Mouse (Mus musculus) limb, embryonic 10.5 days (tissue): ENCODE results near the gene Olfr1336. TPM values are rescaled to one million over a fixed set of nuclear protein-coding genes. Genes with fewer than 3 reads are reported as not detected.

Source experiments
- DNase-seq: peaks from one replicate; pipeline ENCODE4 v3.0.0-alpha.2; 2017; ENCODE audit warnings: low spot score
- H3K27ac ChIP-seq: fragments of 300-500 bp; sonication (generic); 2 replicates; pipeline ENCODE4 v1.5.1; 2016; ENCODE audit warnings: mild to moderate bottlenecking
- H3K27me3 ChIP-seq: fragments of 300-500 bp; sonication (generic); 2 replicates; pipeline ENCODE4 v1.6.1; 2016; ENCODE audit warnings: low read depth, mild to moderate bottlenecking; ENCODE audit not compliant: poor library complexity, severe bottlenecking
- H3K36me3 ChIP-seq: fragments of 300-500 bp; sonication (generic); 2 replicates; pipeline ENCODE4 v1.6.1; 2016; ENCODE audit warnings: mild to moderate bottlenecking, moderate library complexity
- H3K4me1 ChIP-seq: fragments of 300-500 bp; sonication (generic); 2 replicates; pipeline ENCODE4 v1.6.1; 2016
- H3K4me3 ChIP-seq: fragments of 300-500 bp; sonication (generic); 2 replicates; pipeline ENCODE4 v1.5.1; 2016; ENCODE audit warnings: mild to moderate bottlenecking, moderate library complexity
- H3K9me3 ChIP-seq: fragments of 300-500 bp; sonication (generic); replicated peaks from 2 replicates; pipeline ENCODE4 v1.6.1; 2016; ENCODE audit warnings: mild to moderate bottlenecking
- WGBS: fragments of 180-500 bp; shearing (Covaris S2); methylation state at CpG from one replicate; pipeline ENCODE4 v1.1.7; 2016; 5-methylcytosine and 5-hydroxymethylcytosine counted together
- polyA plus RNA-seq: library from polyadenylated mRNA; unstranded; fragments of >200 nt; fragmentation: Nextera tagmentation; extraction: Ambion mirVana; gene quantifications from 2 replicates; pipeline ENCODE4 v1.2.1, GENCODE M21; 2016

Olfr1336 gene
- polyA plus RNA-seq, 1 experiment from 2014 or later = not detected

- Histone ChIP-seq H3K4me1 (no peaks in the 10 kb centered on the region), H3K27ac (no peak within 1 kb of the TSS), H3K9me3 (no peaks in the 10 kb centered on the region), H3K36me3 (no peaks in the 10 kb centered on the region), H3K4me3 (no peak within 1 kb of the TSS), H3K27me3 (no peaks in the 10 kb centered on the region)
- no peak for DNase-seq
- WGBS = 51% methylated on average over 2 of the region's 2 CpGs
Observed at GRCm38 (mm10) chr7:6486841-6487240, 30.9 kb downstream of the Olfr1336 start, which contains the start of gene Olfr5. TSS of gene Olfr5 (minus strand) at chr7:6486941.

GRCm38 (mm10) chr7:6499655-6500054, 43.7 kb downstream of the Olfr1336 start, which contains the start of gene Olfr1347:
TSS of gene Olfr1347 (minus strand) at chr7:6499755.
- WGBS = 63% methylated on average over 1 of the region's 1 CpGs
- Histone ChIP-seq H3K27ac (no peak within 1 kb of the TSS), H3K4me3 (no peak within 1 kb of the TSS), H3K27me3 (no peaks in the 10 kb centered on the region), H3K9me3 (peaks cover 2% of the 10 kb centered on the region; the same call in 1 of the 2 replicates), H3K4me1 (no peaks in the 10 kb centered on the region), H3K36me3 (no peaks in the 10 kb centered on the region)
- no peak for DNase-seq

GRCm38 (mm10) chr7:6508648-6509047, 52.7 kb downstream of the Olfr1336 start, which contains the start of gene Olfr1348:
TSS of gene Olfr1348 (minus strand) at chr7:6508748.
- no peak for DNase-seq
- Histone ChIP-seq H3K27ac (no peak within 1 kb of the TSS), H3K4me3 (no peak within 1 kb of the TSS), H3K9me3 (no peaks in the 10 kb centered on the region), H3K4me1 (no peaks in the 10 kb centered on the region), H3K27me3 (no peaks in the 10 kb centered on the region), H3K36me3 (no peaks in the 10 kb centered on the region)
- 88% methylated on average over 1 of the region's 1 CpGs for WGBS

Other genes starting within 250 kb of the Olfr1336 start
- not detected in 2 replicates for gene Zscan5b, start 233.9 kb upstream of the Olfr1336 start, polyA plus RNA-seq
- not detected in 2 replicates for gene Epp13, start 203.5 kb upstream of the Olfr1336 start, polyA plus RNA-seq
- gene Zfp667, start 169.6 kb upstream of the Olfr1336 start, polyA plus RNA-seq = 5.2 and 6.4 TPM in 2 replicates
- 5.2 and 6.7 TPM in 2 replicates for gene Zfp583, start 124.9 kb upstream of the Olfr1336 start, polyA plus RNA-seq
- 2.6 and 2.8 TPM in 2 replicates for gene Gm3854, start 112.4 kb upstream of the Olfr1336 start, polyA plus RNA-seq
- gene Zfp78, start 92.9 kb upstream of the Olfr1336 start, polyA plus RNA-seq = 1.3 and 1.4 TPM in 2 replicates
- gene Zfp28, start 72.9 kb upstream of the Olfr1336 start, polyA plus RNA-seq = 9.2 and 13.9 TPM in 2 replicates
- gene Smim17, start 57.5 kb upstream of the Olfr1336 start, polyA plus RNA-seq = 0.09 and 0.34 TPM in 2 replicates
- gene Gm20715, start 45.9 kb upstream of the Olfr1336 start, polyA plus RNA-seq = 0.03 TPM in 1 of 2 replicates, not detected in the other
- gene Olfr1344, start 17.5 kb upstream of the Olfr1336 start, polyA plus RNA-seq = not detected in 2 replicates
- gene Olfr1346, start 10.9 kb downstream of the Olfr1336 start, polyA plus RNA-seq = not detected in 2 replicates
- gene Olfr5, start 30.8 kb downstream of the Olfr1336 start, polyA plus RNA-seq = not detected in 2 replicates
- not detected in 2 replicates for gene Olfr1347, start 43.6 kb downstream of the Olfr1336 start, polyA plus RNA-seq
- gene Olfr1348, start 52.6 kb downstream of the Olfr1336 start, polyA plus RNA-seq = not detected in 2 replicates
- gene Olfr1349, start 66.8 kb downstream of the Olfr1336 start, polyA plus RNA-seq = not detected in 2 replicates
- gene Olfr1350, start 108.7 kb downstream of the Olfr1336 start, polyA plus RNA-seq = not detected in 2 replicates
- 2.7 and 3.8 TPM in 2 replicates for gene Zim1, start 240.3 kb downstream of the Olfr1336 start, polyA plus RNA-seq